Mouse (Mus musculus): ENCODE measurements around the gene Fstl5. TPM values are rescaled to one million over a fixed set of nuclear protein-coding genes. Genes with fewer than 3 reads are reported as not detected.

The Fstl5 gene
- polyA plus RNA-seq (2017; shearing (Covaris generic)) = not detected

GRCm38 (mm10) chr3:76074060-76074707, at the start of gene Fstl5:
TSS of gene Fstl5 (plus strand) at chr3:76074270.

Other genes starting within 250 kb of the Fstl5 start
- 13.9 TPM for gene Golim4, start 117.3 kb upstream of the Fstl5 start, polyA plus RNA-seq (2017; shearing (Covaris generic))